ENCODE assay signal across 8 mouse cellular contexts in genomic region chr9:27790725-27791638, GRCm38 (mm10). TPM values are rescaled to one million over a fixed set of nuclear protein-coding genes. Genes with fewer than 3 reads are reported as not detected.
A peak's percentile ranks its signal among the peaks of the same experiment; 100 is the strongest.
DNase-seq lines count a peak whose midpoint lies in the region; ATAC-seq lines count a peak whose summit lies in the region.

TSS of gene Opcml (plus strand) at chr9:27790775.

- 1% methylated on average over 28 of the region's 28 CpGs for WGBS in kidney, embryonic 16.5 days
- 1% methylated on average over 28 of the region's 28 CpGs for WGBS in hindbrain, embryonic 10.5 days
- WGBS in limb, embryonic 12.5 days: 2% methylated on average over 28 of the region's 28 CpGs

- peaks cover 9% of the 10 kb centered on the region; the same call in 1 of the 2 replicates for H3K4me1 ChIP-seq in kidney, embryonic 16.5 days (ENCODE audit: insufficient read depth, low read length)
- peaks cover 12% of the 10 kb centered on the region for H3K4me1 ChIP-seq in hindbrain, embryonic 10.5 days (replicated peaks)
- peaks cover 9% of the 10 kb centered on the region for H3K4me1 ChIP-seq in limb, embryonic 12.5 days (replicated peaks)

- H3K36me3 ChIP-seq in kidney, embryonic 16.5 days (ENCODE audit: insufficient read depth, low read length): no peaks in the 10 kb centered on the region
- H3K36me3 ChIP-seq in hindbrain, embryonic 10.5 days: no peaks in the 10 kb centered on the region
- H3K36me3 ChIP-seq in limb, embryonic 12.5 days: no peaks in the 10 kb centered on the region

- peak; percentile 67 for ATAC-seq in kidney, embryonic 16.5 days (ENCODE audit: low FRiP score, low TSS enrichment)
- ATAC-seq in limb, embryonic 12.5 days (ENCODE audit: insufficient number of reproducible peaks, insufficient read depth, low FRiP score, low TSS enrichment, low read depth): no peak

- peaks cover 41% of the 10 kb centered on the region for H3K27me3 ChIP-seq in kidney, embryonic 16.5 days (ENCODE audit: insufficient read depth, low read length)
- H3K27me3 ChIP-seq in hindbrain, embryonic 10.5 days (ENCODE audit: insufficient read depth, poor library complexity, severe bottlenecking): peaks cover 58% of the 10 kb centered on the region
- H3K27me3 ChIP-seq in limb, embryonic 12.5 days: peaks cover 58% of the 10 kb centered on the region

- H3K4me3 ChIP-seq in kidney, embryonic 16.5 days (ENCODE audit: low read length): peak within 1 kb of the TSS; percentile 36
- H3K4me3 ChIP-seq in hindbrain, embryonic 10.5 days: peak within 1 kb of the TSS; percentile 54
- H3K4me3 ChIP-seq in limb, embryonic 12.5 days (replicated peaks): peak within 1 kb of the TSS; percentile 39

- H3K4me2 ChIP-seq in kidney, embryonic 16.5 days (replicated peaks; ENCODE audit: low read depth, low read length): peak within 1 kb of the TSS; percentile 60
- peak within 1 kb of the TSS; percentile 60 for H3K4me2 ChIP-seq in limb, embryonic 12.5 days

- DNase-seq in kidney, postnatal 25 days: no peak
- DNase-seq in cerebellum, postnatal 4 days (ENCODE audit: low spot score in 2 of 2): peak; percentile 25 to 42
- peak; percentile 63 for DNase-seq in hindbrain, embryonic 10.5 days (ENCODE audit: low spot score)
- peak; percentile 77 to 82 for DNase-seq in right cerebral cortex, postnatal 10 days (ENCODE audit: low spot score in 2 of 2)
- no peak for DNase-seq in adipocyte (ENCODE audit: low spot score)
- DNase-seq in lung, adult 18-20 months: no peak

- no peak within 1 kb of the TSS for H3K9ac ChIP-seq in kidney, embryonic 16.5 days (replicated peaks; ENCODE audit: low read length)
- H3K9ac ChIP-seq in limb, embryonic 12.5 days (replicated peaks): no peak within 1 kb of the TSS

- H3K9me3 ChIP-seq in kidney, embryonic 16.5 days (ENCODE audit: low read length): no peaks in the 10 kb centered on the region
- H3K9me3 ChIP-seq in hindbrain, embryonic 10.5 days: no peaks in the 10 kb centered on the region
- H3K9me3 ChIP-seq in limb, embryonic 12.5 days: no peaks in the 10 kb centered on the region

- H3K27ac ChIP-seq in kidney, embryonic 16.5 days (ENCODE audit: low read length): no peak within 1 kb of the TSS
- H3K27ac ChIP-seq in hindbrain, embryonic 10.5 days: peak within 1 kb of the TSS; percentile 76
- H3K27ac ChIP-seq in limb, embryonic 12.5 days: no peak within 1 kb of the TSS

RNA-seq across cellular contexts. Expression of gene Opcml, which starts in this region (rescaled TPM):
- 2.0 and 2.8 TPM in 2 replicates for polyA plus RNA-seq in kidney, embryonic 16.5 days (2015; fragmentation: Nextera tagmentation; extraction: Ambion mirVana)
- polyA plus RNA-seq in hindbrain, embryonic 10.5 days (2016; fragmentation: Nextera tagmentation; extraction: Ambion mirVana): 2.2 and 2.5 TPM in 2 replicates
- 1.6 and 1.7 TPM in 2 replicates for polyA plus RNA-seq in limb, embryonic 12.5 days (2016; fragmentation: Nextera tagmentation; extraction: Ambion mirVana)

Comparison
In these comparisons a context has a peak if more than half of its experiments do, and no peak if none do; other contexts are left out.
1. DNase-seq: peak in cerebellum, postnatal 4 days (2 of 2), hindbrain, embryonic 10.5 days (single experiment) and right cerebral cortex, postnatal 10 days (2 of 2); none in kidney, postnatal 25 days (0 of 2), adipocyte (single experiment) and lung, adult 18-20 months (0 of 2).
2. Peak in every context shown above with its lines, with median percentiles within 50 percentile points of each other: H3K4me3 ChIP-seq.